Mouse (Mus musculus): ENCODE measurements at regions not wholly inside any gene's neighbourhood (a gene's known extent, or its start where the extent isn't known, plus 50 kb on each side); places are given as distances from the start of the nearest gene placed in this dataset.

- TF ChIP-seq GATA1 (IDR thresholded peaks at IDR 0.05; ENCODE audit: low read length) (no peak), TAL1 (IDR thresholded peaks at IDR 0.05; ENCODE audit: low read length) (no peak)
Observed at GRCm38 (mm10) chr13:44168186-44168585, 383.6 kb downstream of the Cd83 start.

Data from erythroblast, embryonic 14.5 days (primary cell).